Mouse (Mus musculus): ENCODE data around the gene Tmco5b.

DNA sequence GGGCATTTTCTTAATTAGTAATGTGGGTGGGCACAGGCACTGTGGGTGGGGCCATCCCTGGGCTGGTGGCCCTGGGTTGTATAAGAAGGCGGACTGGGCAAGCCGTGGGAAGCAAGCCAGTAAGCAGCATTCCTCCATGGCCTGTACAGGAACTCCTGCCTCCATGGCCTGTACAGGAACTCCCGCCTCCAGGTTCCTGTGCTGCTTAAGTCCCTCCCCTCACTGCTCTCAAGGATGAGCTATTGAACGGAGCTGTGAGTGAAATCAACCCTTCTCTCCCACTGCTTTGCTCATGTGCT, 17.7 kb downstream of the Tmco5b start:
- TF ChIP-seq CTCF (IDR thresholded peaks at IDR 0.05; ENCODE audit: low read depth) (no peak), EP300 (IDR thresholded peaks at IDR 0.05; ENCODE audit: low read depth) (no peak)

Measured in liver, embryonic 14.5 days (tissue).